Mouse (Mus musculus) bone marrow, adult 2 months (tissue): Measurements from ENCODE around the gene Rhbdf1. TPM values are rescaled to one million over a fixed set of nuclear protein-coding genes. Genes with fewer than 3 reads are reported as not detected.

Experiments
- H3K27ac ChIP-seq: fragments of 200-500 bp; 2 replicates; pipeline ENCODE4 v1.5.1; 2012; ENCODE audit warnings: low read depth, mild to moderate bottlenecking, control low read depth, inconsistent platforms, low read length; ENCODE audit not compliant: control insufficient read depth, poor library complexity, insufficient read depth
- H3K4me1 ChIP-seq: fragments of 200-500 bp; 2 replicates; pipeline ENCODE4 v1.6.1; 2011; ENCODE audit warnings: low read length; ENCODE audit not compliant: control insufficient read depth, insufficient read depth
- H3K4me3 ChIP-seq: fragments of 200-500 bp; replicated peaks from 2 replicates; pipeline ENCODE3; 2011; ENCODE audit warnings: mild to moderate bottlenecking, low read depth, low read length, control low read depth; ENCODE audit not compliant: control insufficient read depth
- CTCF ChIP-seq: fragments of 200-500 bp; IDR thresholded peaks from 2 replicates; pipeline ENCODE4 v1.5.1; 2011; ENCODE audit warnings: low read length, control low read depth; ENCODE audit not compliant: control insufficient read depth, insufficient read depth
- POLR2A ChIP-seq: fragments of 200-500 bp; IDR thresholded peaks from 2 replicates; pipeline ENCODE4 v1.6.1; 2011; ENCODE audit warnings: low read depth, mild to moderate bottlenecking, control low read depth, low read length, borderline replicate concordance; ENCODE audit not compliant: control insufficient read depth
- WGBS: fragments of 180-500 bp; shearing (Covaris S2); methylation state at CpG from one replicate; pipeline ENCODE4 v1.1.7; 2018; 5-methylcytosine and 5-hydroxymethylcytosine counted together
- polyA plus RNA-seq: library from polyadenylated mRNA; stranded (reverse); fragments of >200 nt; gene quantifications from 2 replicates; pipeline ENCODE4 v1.2.4, GENCODE M21; 2011; ENCODE audit warnings: low replicate concordance; ENCODE audit not compliant: missing spikeins, insufficient read depth, insufficient read length

Gene Rhbdf1
- polyA plus RNA-seq, 1 experiment, result 2.4 TPM

GRCm38 (mm10) chr11:32193156-32193555, 28.9 kb downstream of the Rhbdf1 start:
- TF ChIP-seq POLR2A, result no peak
- TF ChIP-seq CTCF, result no peak
- no peaks in the 10 kb centered on the region for H3K4me1 ChIP-seq
- 88% methylated on average over 10 of the region's 10 CpGs for whole genome bisulfite sequencing
- no peak overlapping the region for H3K27ac ChIP-seq
- H3K4me3 ChIP-seq, result no peak overlapping the region

- no peaks in the 10 kb centered on the region for H3K4me1 ChIP-seq
- H3K27ac ChIP-seq, result no peak overlapping the region
- H3K4me3 ChIP-seq, result no peak overlapping the region
- no peak for TF ChIP-seq POLR2A
- no peak for TF ChIP-seq CTCF
- 85% methylated on average over 13 of the region's 13 CpGs for WGBS
These were observed 31.4 kb downstream of the Rhbdf1 start for GRCm38 (mm10) chr11:32190603-32191110.

- no peak overlapping the region for H3K4me3 ChIP-seq
- no peaks in the 10 kb centered on the region for H3K4me1 ChIP-seq
- 85% methylated on average over 9 of the region's 9 CpGs for WGBS
- H3K27ac ChIP-seq, result no peak overlapping the region
- TF ChIP-seq POLR2A (no peak), CTCF (no peak)
These were observed 32.0 kb downstream of the Rhbdf1 start for GRCm38 (mm10) chr11:32190119-32190518.

- TF ChIP-seq CTCF, result no peak
- no peak for TF ChIP-seq POLR2A
- H3K4me3 ChIP-seq, result no peak overlapping the region
- H3K27ac ChIP-seq, result no peak overlapping the region
- 89% methylated on average over 5 of the region's 5 CpGs for WGBS
- no peaks in the 10 kb centered on the region for H3K4me1 ChIP-seq
These were observed 32.7 kb downstream of the Rhbdf1 start for GRCm38 (mm10) chr11:32189434-32189833.

GRCm38 (mm10) chr11:32188881-32189280, 33.2 kb downstream of the Rhbdf1 start:
- WGBS, result 84% methylated on average over 12 of the region's 12 CpGs
- no peak overlapping the region; the same call in 1 of the 2 replicates for H3K27ac ChIP-seq
- TF ChIP-seq CTCF (no peak), POLR2A (no peak)
- no peaks in the 10 kb centered on the region for H3K4me1 ChIP-seq
- H3K4me3 ChIP-seq, result no peak overlapping the region

GRCm38 (mm10) chr11:32187256-32187655, 34.8 kb downstream of the Rhbdf1 start:
- no peak overlapping the region for H3K27ac ChIP-seq
- WGBS, result 87% methylated on average over 4 of the region's 4 CpGs
- peak; percentile 19; the same call in 1 of the 2 replicates for TF ChIP-seq CTCF
- TF ChIP-seq POLR2A, result no peak

GRCm38 (mm10) chr11:32186031-32186430, 36.1 kb downstream of the Rhbdf1 start:
- Histone ChIP-seq H3K27ac (no peak overlapping the region), H3K4me1 (no peaks in the 10 kb centered on the region), H3K4me3 (no peak overlapping the region)
- WGBS, result 84% methylated on average over 3 of the region's 3 CpGs
- TF ChIP-seq CTCF, result no peak
- no peak for TF ChIP-seq POLR2A

More at GRCm38 (mm10) chr11:32187256-32187655, 34.8 kb downstream of the Rhbdf1 start:
- Histone ChIP-seq H3K4me3 (no peak overlapping the region), H3K4me1 (no peaks in the 10 kb centered on the region)

- no peak overlapping the region for H3K27ac ChIP-seq
- WGBS, result 91% methylated on average over 8 of the region's 8 CpGs
- H3K4me1 ChIP-seq, result no peaks in the 10 kb centered on the region
- H3K4me3 ChIP-seq, result no peak overlapping the region
- TF ChIP-seq CTCF (no peak), POLR2A (no peak)
These were observed 37.6 kb downstream of the Rhbdf1 start for GRCm38 (mm10) chr11:32184469-32184868.

GRCm38 (mm10) chr11:32181973-32182868, 39.9 kb downstream of the Rhbdf1 start:
- peak; percentile 76 for TF ChIP-seq CTCF
- no peak for TF ChIP-seq POLR2A
- WGBS, result 42% methylated on average over 25 of the region's 25 CpGs

More at GRCm38 (mm10) chr11:32181973-32182868, 39.9 kb downstream of the Rhbdf1 start:
- no peaks in the 10 kb centered on the region for H3K4me1 ChIP-seq
- H3K27ac ChIP-seq, result no peak overlapping the region
- H3K4me3 ChIP-seq, result no peak overlapping the region
